Mouse (Mus musculus) erythroblast, embryonic 14.5 days (primary cell): ENCODE measurements around the gene Arhgef28.

Source experiments
- GATA1 ChIP-seq: IDR thresholded peaks from 2 replicates; pipeline ENCODE4 v1.6.1; 2012; ENCODE audit warnings: low read length, inconsistent platforms, mixed read lengths
- TAL1 ChIP-seq: IDR thresholded peaks from 3 replicates; pipeline ENCODE4 v1.6.1; 2012; ENCODE audit warnings: low read length, inconsistent platforms, mixed read lengths

DNA sequence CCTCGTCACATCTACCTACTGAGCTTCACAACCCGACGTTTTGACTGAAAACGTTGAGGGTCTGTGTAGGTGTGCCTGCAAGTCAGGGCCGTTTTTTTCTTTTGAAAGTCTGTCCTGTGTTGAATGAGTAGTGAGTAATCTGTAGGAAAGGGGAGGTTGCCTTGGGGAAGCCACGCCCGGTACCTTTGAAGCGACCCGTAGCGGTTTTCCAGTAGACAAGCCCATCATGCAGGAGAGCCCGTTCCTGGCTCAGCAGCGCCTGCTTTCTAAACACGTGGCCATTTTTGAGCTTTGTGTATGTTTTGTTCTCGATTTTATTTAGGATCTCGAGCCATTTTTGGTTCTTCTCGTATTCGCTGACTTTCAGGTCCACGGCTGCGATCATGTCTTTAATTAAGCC, 252.7 kb downstream of the Arhgef28 start:
- TF ChIP-seq GATA1 = no peak
- no peak for TF ChIP-seq TAL1
